In genomic region chr11:23217430-23217829, GRCm38 (mm10) we compare ENCODE assay signal across 12 mouse cellular contexts. TPM values are rescaled to one million over a fixed set of nuclear protein-coding genes. Genes with fewer than 3 reads are reported as not detected.
A peak's percentile ranks its signal among the peaks of the same experiment; 100 is the strongest.
DNase-seq lines count a peak whose midpoint lies in the region; ATAC-seq and TF ChIP-seq lines count a peak whose summit lies in the region.
"Had no signal": no experiment of that assay in that cellular context is flagged by ENCODE, and none has a peak within 500 bp of the region (broad histone marks: within the 10 kb centered on the region; RNA-seq: fewer than 3 reads in every experiment).

No protein-coding gene starts in this region.

- H3K9ac ChIP-seq in heart, adult 2 months (ENCODE audit: low read depth, low read length), result peak overlapping the region; percentile 58
- no peak overlapping the region for H3K9ac ChIP-seq in forebrain, embryonic 16.5 days (replicated peaks; ENCODE audit: low read depth, low read length)

- H3K9me3 ChIP-seq in heart, embryonic 10.5 days, result no peaks in the 10 kb centered on the region
- H3K9me3 ChIP-seq in limb, embryonic 10.5 days (replicated peaks), result no peaks in the 10 kb centered on the region
- H3K9me3 ChIP-seq in forebrain, embryonic 16.5 days (ENCODE audit: control insufficient read depth, low read length), result no peaks in the 10 kb centered on the region

- WGBS in heart, adult 2 months, result 39% methylated on average over 9 of the region's 9 CpGs
- 90% methylated on average over 9 of the region's 9 CpGs for WGBS in heart, embryonic 10.5 days
- 94% methylated on average over 9 of the region's 9 CpGs for WGBS in limb, embryonic 10.5 days
- WGBS in forebrain, embryonic 16.5 days, result 89% methylated on average over 9 of the region's 9 CpGs

- H3K4me1 ChIP-seq in heart, adult 2 months (ENCODE audit: control insufficient read depth, insufficient read depth, low read length), result peaks cover 1% of the 10 kb centered on the region; the same call in 1 of the 2 replicates
- no peaks in the 10 kb centered on the region for H3K4me1 ChIP-seq in heart, embryonic 10.5 days
- H3K4me1 ChIP-seq in bone marrow macrophage, adult 2 months (ENCODE audit: control insufficient read depth, insufficient read depth, low read length), result peaks cover 8% of the 10 kb centered on the region
- H3K4me1 ChIP-seq in limb, embryonic 10.5 days, result no peaks in the 10 kb centered on the region
- H3K4me1 ChIP-seq in forebrain, embryonic 16.5 days (replicated peaks; ENCODE audit: control insufficient read depth, insufficient read depth, low read length), result no peaks in the 10 kb centered on the region
- H3K4me1 ChIP-seq: megakaryocyte, embryonic 14.5 days had no signal

- TF ChIP-seq POLR2A in heart, adult 2 months (IDR thresholded peaks at IDR 0.05; ENCODE audit: insufficient read depth, low read depth, low read length), result peak; percentile 84
- TF ChIP-seq POLR2A in bone marrow macrophage, adult 2 months (IDR thresholded peaks at IDR 0.05; ENCODE audit: borderline replicate concordance, low read depth, low read length), result no peak

- H3K4me2 ChIP-seq in forebrain, embryonic 16.5 days (ENCODE audit: low read length), result no peak overlapping the region

- no peak for TF ChIP-seq EP300 in heart, adult 2 months (IDR thresholded peaks at IDR 0.05; ENCODE audit: insufficient read depth, low read depth, low read length)

- H3K36me3 ChIP-seq in heart, adult 2 months (ENCODE audit: control insufficient read depth, insufficient read depth, low read length), result peaks cover 3% of the 10 kb centered on the region; the same call in 1 of the 2 replicates
- H3K36me3 ChIP-seq in heart, embryonic 10.5 days, result no peaks in the 10 kb centered on the region
- H3K36me3 ChIP-seq in limb, embryonic 10.5 days, result no peaks in the 10 kb centered on the region
- no peaks in the 10 kb centered on the region for H3K36me3 ChIP-seq in forebrain, embryonic 16.5 days (ENCODE audit: control insufficient read depth, insufficient read depth)

- peak; percentile 51 to 61 for DNase-seq in heart, adult 2 months
- no peak for DNase-seq in heart, embryonic 10.5 days (ENCODE audit: low spot score)
- peak; percentile 34 for DNase-seq in kidney, adult 9 months
- peak; percentile 48 for DNase-seq in lung, postnatal 36 days
- no peak for DNase-seq in yolk sac, embryonic 10.5 days (ENCODE audit: low spot score)
- no peak for DNase-seq in limb, embryonic 10.5 days (ENCODE audit: low spot score)
- DNase-seq: cerebellum, adult 11-12 months; thymus, postnatal 14 days had no signal

- H3K79me2 ChIP-seq in heart, adult 2 months (replicated peaks; ENCODE audit: control insufficient read depth, insufficient read depth, low read length), result no peaks in the 10 kb centered on the region

- ATAC-seq in forebrain, embryonic 16.5 days, result no peak
- ATAC-seq: CD4-positive, CD25-positive, alpha-beta regulatory T cell, adult 4 months had no signal

- H3K4me3 ChIP-seq in heart, adult 2 months, result peak overlapping the region; percentile 11; the same call in 1 of the 2 replicates
- no peak overlapping the region for H3K4me3 ChIP-seq in heart, embryonic 10.5 days
- H3K4me3 ChIP-seq in bone marrow macrophage, adult 2 months (ENCODE audit: insufficient read depth, low read length), result peak overlapping the region; percentile 20
- no peak overlapping the region for H3K4me3 ChIP-seq in limb, embryonic 10.5 days
- no peak overlapping the region for H3K4me3 ChIP-seq in forebrain, embryonic 16.5 days (replicated peaks; ENCODE audit: low read length)
- H3K4me3 ChIP-seq: megakaryocyte, embryonic 14.5 days had no signal

- H3K27me3 ChIP-seq in heart, adult 2 months (ENCODE audit: control insufficient read depth, insufficient read depth, low read length), result no peaks in the 10 kb centered on the region
- no peaks in the 10 kb centered on the region for H3K27me3 ChIP-seq in heart, embryonic 10.5 days (ENCODE audit: insufficient read depth, poor library complexity, severe bottlenecking)
- H3K27me3 ChIP-seq in limb, embryonic 10.5 days (ENCODE audit: low read depth, poor library complexity, severe bottlenecking), result no peaks in the 10 kb centered on the region
- H3K27me3 ChIP-seq in forebrain, embryonic 16.5 days (replicated peaks; ENCODE audit: control insufficient read depth, insufficient read depth, low read length), result no peaks in the 10 kb centered on the region
- H3K27me3 ChIP-seq: megakaryocyte, embryonic 14.5 days had no signal

- TF ChIP-seq CTCF in heart, adult 2 months (IDR thresholded peaks at IDR 0.05), result no peak
- no peak for TF ChIP-seq CTCF in bone marrow macrophage, adult 2 months (IDR thresholded peaks at IDR 0.05; ENCODE audit: low read depth, low read length)

- H3K27ac ChIP-seq in heart, adult 2 months, result peak overlapping the region; percentile 71
- H3K27ac ChIP-seq in heart, embryonic 10.5 days, result no peak overlapping the region
- H3K27ac ChIP-seq in bone marrow macrophage, adult 2 months (ENCODE audit: insufficient read depth, low read depth, low read length), result peak overlapping the region; percentile 50
- H3K27ac ChIP-seq in limb, embryonic 10.5 days, result no peak overlapping the region
- no peak overlapping the region for H3K27ac ChIP-seq in forebrain, embryonic 16.5 days (ENCODE audit: low read length)

- intact Hi-C loops in heart, adult 2 months (cut with DNase I), result no loop called here

RNA-seq across cellular contexts. Expression of gene Xpo1, which starts 38.4 kb away (rescaled TPM):
- 10 to 100 TPM; 31.8 to 36.2 TPM for total RNA-seq in heart, adult 2 months (2021)
- polyA plus RNA-seq in heart, adult 2 months (2012; rRNA removed), result 4.1 and 9.8 TPM in 2 replicates
- polyA plus RNA-seq in heart, embryonic 10.5 days (2016; fragmentation: Nextera tagmentation; extraction: Ambion mirVana), result 94.0 and 123 TPM in 2 replicates
- 57.5 and 70.5 TPM in 2 replicates for polyA plus RNA-seq in bone marrow macrophage, adult 2 months (2012; ENCODE audit: insufficient read depth, insufficient read length, missing spikeins)
- 133 and 153 TPM in 2 replicates for polyA plus RNA-seq in limb, embryonic 10.5 days (2016; fragmentation: Nextera tagmentation; extraction: Ambion mirVana)
- polyA plus RNA-seq in forebrain, embryonic 16.5 days (2015; fragmentation: Nextera tagmentation; extraction: Ambion mirVana), result 92.3 and 105 TPM in 2 replicates

Comparison
In these comparisons a context has a peak if more than half of its experiments do, and no peak if none do; other contexts are left out.
1. DNase-seq: peak in heart, adult 2 months (2 of 2), kidney, adult 9 months (single experiment) and lung, postnatal 36 days (single experiment); none in heart, embryonic 10.5 days (single experiment), yolk sac, embryonic 10.5 days (single experiment) and limb, embryonic 10.5 days (single experiment).
2. H3K27ac ChIP-seq: peak in heart, adult 2 months (single experiment) and bone marrow macrophage, adult 2 months (single experiment); none in heart, embryonic 10.5 days (single experiment), limb, embryonic 10.5 days (single experiment) and forebrain, embryonic 16.5 days (single experiment).
3. H3K4me3 ChIP-seq: peak in heart, adult 2 months (single experiment) and bone marrow macrophage, adult 2 months (single experiment); none in heart, embryonic 10.5 days (single experiment), limb, embryonic 10.5 days (single experiment) and forebrain, embryonic 16.5 days (single experiment).